Mouse (Mus musculus) liver, postnatal 0 days (tissue): Measurements from ENCODE around the gene Anxa4.

ENCODE experiments used
- CTCF ChIP-seq: sonication (generic); IDR thresholded peaks from 2 replicates; pipeline ENCODE4 v1.5.1; 2016; ENCODE audit warnings: antibody characterized with exemption, low read depth
- EP300 ChIP-seq: IDR thresholded peaks from 2 replicates; pipeline ENCODE4 v1.6.1; 2016; ENCODE audit warnings: antibody characterized with exemption, low read depth, mild to moderate bottlenecking

DNA sequence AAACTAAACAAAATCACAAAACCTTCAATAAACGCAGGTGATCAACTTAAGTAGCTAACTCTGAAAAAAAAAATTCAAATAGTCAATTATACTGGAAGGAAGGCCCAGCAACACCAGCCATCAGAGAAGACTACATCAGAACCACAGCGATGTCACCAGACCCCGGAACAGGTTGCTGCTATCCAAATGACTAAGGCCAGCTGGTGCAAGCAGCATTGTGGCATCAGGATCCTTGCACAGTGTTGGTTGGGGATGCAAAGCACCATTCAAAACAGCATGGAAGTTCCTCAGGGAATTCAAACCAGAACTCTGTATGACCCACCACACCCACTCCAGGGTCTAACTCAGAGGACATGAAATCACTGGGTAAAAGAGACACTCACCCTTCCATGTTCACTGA lies 6.8 kb downstream of the Anxa4 start:
- TF ChIP-seq CTCF (no peak), EP300 (no peak)
